Mouse (Mus musculus) midbrain, embryonic 15.5 days (tissue): ENCODE results near the gene Fbxo36. TPM values are rescaled to one million over a fixed set of nuclear protein-coding genes. Genes with fewer than 3 reads are reported as not detected.
A peak's percentile ranks its signal among the peaks of the same experiment; 100 is the strongest.

Experiments used
- ATAC-seq: fragments of 200-750 bp; cut with Nextera tagmentation; replicated peaks from 2 replicates; pipeline ENCODE4 v1.8.0; 2017; ENCODE audit warnings: moderate TSS enrichment
- H3K27ac ChIP-seq: fragments of 300-500 bp; sonication (generic); 2 replicates; pipeline ENCODE4 v1.5.1; 2015; ENCODE audit warnings: mild to moderate bottlenecking, inconsistent platforms
- H3K27me3 ChIP-seq: fragments of 300-500 bp; sonication (generic); replicated peaks from 2 replicates; pipeline ENCODE4 v1.6.1; 2015; ENCODE audit warnings: inconsistent platforms
- H3K36me3 ChIP-seq: fragments of 300-500 bp; sonication (generic); replicated peaks from 2 replicates; pipeline ENCODE4 v1.6.1; 2015; ENCODE audit warnings: inconsistent platforms
- H3K4me1 ChIP-seq: fragments of 300-500 bp; sonication (generic); 2 replicates; pipeline ENCODE4 v1.6.1; 2015; ENCODE audit warnings: inconsistent platforms
- H3K4me2 ChIP-seq: fragments of 300-500 bp; sonication (generic); 2 replicates; pipeline ENCODE4 v1.6.1; 2015; ENCODE audit warnings: inconsistent platforms, mild to moderate bottlenecking, moderate library complexity
- H3K4me3 ChIP-seq: fragments of 300-500 bp; sonication (generic); 2 replicates; pipeline ENCODE4 v1.5.1; 2015; ENCODE audit warnings: mild to moderate bottlenecking, inconsistent platforms
- H3K9ac ChIP-seq: fragments of 300-500 bp; sonication (generic); 2 replicates; pipeline ENCODE4 v1.6.1; 2015; ENCODE audit warnings: mild to moderate bottlenecking, inconsistent platforms
- H3K9me3 ChIP-seq: fragments of 300-500 bp; sonication (generic); 2 replicates; pipeline ENCODE4 v1.6.1; 2016; ENCODE audit warnings: inconsistent platforms
- WGBS: fragments of 180-500 bp; shearing (Covaris S2); methylation state at CpG from one replicate; pipeline ENCODE4 v1.1.7; 2015; ENCODE audit warnings: mixed read lengths; 5-methylcytosine and 5-hydroxymethylcytosine counted together
- polyA plus RNA-seq: library from polyadenylated mRNA; unstranded; fragments of >200 nt; fragmentation: Nextera tagmentation; extraction: Ambion mirVana; gene quantifications from 2 replicates; pipeline ENCODE4 v1.2.1, GENCODE M21; 2015

The Fbxo36 gene
- polyA plus RNA-seq, 1 experiment from 2014 or later, result 6.0 TPM

GRCm38 (mm10) chr1:84912571-84912970 is 72.9 kb downstream of the Fbxo36 start:
- Histone ChIP-seq H3K4me3 (no peak overlapping the region), H3K9me3 (no peaks in the 10 kb centered on the region), H3K4me2 (no peak overlapping the region), H3K27me3 (no peaks in the 10 kb centered on the region), H3K36me3 (peaks cover 16% of the 10 kb centered on the region), H3K27ac (no peak overlapping the region), H3K9ac (no peak overlapping the region), H3K4me1 (peaks cover 6% of the 10 kb centered on the region)
- ATAC-seq, result no peak
- 98% methylated on average over 11 of the region's 11 CpGs for WGBS

GRCm38 (mm10) chr1:84915010-84915409 is 75.4 kb downstream of the Fbxo36 start:
- ATAC-seq, result no peak
- Histone ChIP-seq H3K9me3 (no peaks in the 10 kb centered on the region), H3K4me2 (no peak overlapping the region), H3K27ac (no peak overlapping the region), H3K27me3 (no peaks in the 10 kb centered on the region), H3K4me3 (no peak overlapping the region), H3K36me3 (peaks cover 20% of the 10 kb centered on the region), H3K9ac (no peak overlapping the region), H3K4me1 (peaks cover 6% of the 10 kb centered on the region; the same call in 1 of the 2 replicates)
- WGBS, result 91% methylated on average over 4 of the region's 4 CpGs

DNA sequence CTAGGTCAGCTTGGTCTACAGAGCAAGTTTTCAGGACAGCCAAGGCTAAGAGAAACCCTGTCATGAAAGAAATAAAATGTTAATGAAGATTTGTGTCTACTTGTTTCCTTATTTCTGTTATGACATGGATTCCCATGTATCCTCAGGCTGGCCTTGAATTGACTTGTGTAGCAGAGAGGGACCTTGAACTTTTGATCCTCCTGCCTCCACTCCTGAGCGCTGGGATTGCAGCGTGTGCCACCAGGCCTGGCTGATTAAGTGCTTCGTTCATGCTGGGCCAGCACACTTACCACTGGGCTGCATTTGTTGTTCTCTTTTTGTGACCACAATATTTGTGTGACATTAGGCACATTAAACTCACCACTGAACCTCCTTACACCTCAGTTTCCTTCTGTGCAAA is 79.2 kb downstream of the Fbxo36 start:
- Histone ChIP-seq H3K4me1 (no peaks in the 10 kb centered on the region), H3K27me3 (no peaks in the 10 kb centered on the region), H3K36me3 (peaks cover 7% of the 10 kb centered on the region; the same call in 1 of the 2 replicates), H3K4me3 (no peak overlapping the region), H3K4me2 (no peak overlapping the region), H3K9me3 (no peaks in the 10 kb centered on the region), H3K9ac (no peak overlapping the region), H3K27ac (no peak overlapping the region)
- ATAC-seq, result no peak
- 90% methylated on average over 3 of the region's 3 CpGs for WGBS

GRCm38 (mm10) chr1:84923432-84923831 is 83.8 kb downstream of the Fbxo36 start:
- no peaks in the 10 kb centered on the region for H3K9me3 ChIP-seq
- no peak overlapping the region for H3K27ac ChIP-seq
- no peaks in the 10 kb centered on the region for H3K4me1 ChIP-seq
- whole genome bisulfite sequencing, result 87% methylated on average over 2 of the region's 2 CpGs
- no peak overlapping the region for H3K9ac ChIP-seq
- no peaks in the 10 kb centered on the region for H3K27me3 ChIP-seq
- no peak for ATAC-seq
- peaks cover 16% of the 10 kb centered on the region for H3K36me3 ChIP-seq
- H3K4me3 ChIP-seq, result no peak overlapping the region
- H3K4me2 ChIP-seq, result no peak overlapping the region

GRCm38 (mm10) chr1:84924134-84924533 is 84.5 kb downstream of the Fbxo36 start:
- Histone ChIP-seq H3K27ac (no peak overlapping the region), H3K4me3 (no peak overlapping the region), H3K9me3 (no peaks in the 10 kb centered on the region), H3K27me3 (no peaks in the 10 kb centered on the region), H3K4me1 (no peaks in the 10 kb centered on the region), H3K4me2 (no peak overlapping the region), H3K36me3 (peaks cover 15% of the 10 kb centered on the region), H3K9ac (no peak overlapping the region)
- 85% methylated on average over 6 of the region's 6 CpGs for WGBS
- no peak for ATAC-seq

GRCm38 (mm10) chr1:84925599-84925998 is 86.0 kb downstream of the Fbxo36 start:
- Histone ChIP-seq H3K27ac (no peak overlapping the region), H3K9me3 (no peaks in the 10 kb centered on the region), H3K4me1 (no peaks in the 10 kb centered on the region), H3K27me3 (no peaks in the 10 kb centered on the region), H3K36me3 (peaks cover 12% of the 10 kb centered on the region), H3K4me2 (no peak overlapping the region), H3K9ac (no peak overlapping the region), H3K4me3 (no peak overlapping the region)
- no peak for ATAC-seq
- 78% methylated on average over 9 of the region's 9 CpGs for WGBS

- Histone ChIP-seq H3K9ac (peak overlapping the region; percentile 80), H3K4me3 (peak overlapping the region; percentile 66), H3K4me2 (peak overlapping the region; percentile 54), H3K36me3 (peaks cover 3% of the 10 kb centered on the region), H3K27me3 (no peaks in the 10 kb centered on the region), H3K27ac (peak overlapping the region; percentile 92), H3K4me1 (peaks cover 19% of the 10 kb centered on the region), H3K9me3 (no peaks in the 10 kb centered on the region)
- 7% methylated on average over 22 of the region's 22 CpGs for WGBS
- peak; percentile 25 for ATAC-seq
These were observed 94.0 kb downstream of the Fbxo36 start for GRCm38 (mm10) chr1:84933472-84934150.

GRCm38 (mm10) chr1:84934151-84934502 is 94.5 kb downstream of the Fbxo36 start:
- no peaks in the 10 kb centered on the region for H3K9me3 ChIP-seq
- no peaks in the 10 kb centered on the region for H3K27me3 ChIP-seq
- H3K4me3 ChIP-seq, result peak overlapping the region; percentile 66
- H3K36me3 ChIP-seq, result peaks cover 1% of the 10 kb centered on the region
- H3K27ac ChIP-seq, result peak overlapping the region; percentile 92
- peak overlapping the region; percentile 54 for H3K4me2 ChIP-seq
- H3K4me1 ChIP-seq, result peaks cover 19% of the 10 kb centered on the region
- no peak for ATAC-seq
- WGBS, result 1% methylated on average over 12 of the region's 12 CpGs
- H3K9ac ChIP-seq, result peak overlapping the region; percentile 80

GRCm38 (mm10) chr1:84934503-84935333 is 95.1 kb downstream of the Fbxo36 start, which contains the start of gene Slc16a14:
Gene Slc16a14 (minus strand): TSS chr1:84935134.
- peak within 1 kb of the TSS; percentile 92 for H3K27ac ChIP-seq
- peak; percentile 89 for ATAC-seq
- WGBS, result under 1% methylated on average over 58 of the region's 59 CpGs
- peak within 1 kb of the TSS; percentile 66 for H3K4me3 ChIP-seq
- no peaks in the 10 kb centered on the region for H3K9me3 ChIP-seq
- H3K4me2 ChIP-seq, result peak within 1 kb of the TSS; percentile 54
- no peaks in the 10 kb centered on the region for H3K27me3 ChIP-seq
- H3K4me1 ChIP-seq, result peaks cover 19% of the 10 kb centered on the region
- H3K9ac ChIP-seq, result peak within 1 kb of the TSS; percentile 80
- H3K36me3 ChIP-seq, result no peaks in the 10 kb centered on the region

DNA sequence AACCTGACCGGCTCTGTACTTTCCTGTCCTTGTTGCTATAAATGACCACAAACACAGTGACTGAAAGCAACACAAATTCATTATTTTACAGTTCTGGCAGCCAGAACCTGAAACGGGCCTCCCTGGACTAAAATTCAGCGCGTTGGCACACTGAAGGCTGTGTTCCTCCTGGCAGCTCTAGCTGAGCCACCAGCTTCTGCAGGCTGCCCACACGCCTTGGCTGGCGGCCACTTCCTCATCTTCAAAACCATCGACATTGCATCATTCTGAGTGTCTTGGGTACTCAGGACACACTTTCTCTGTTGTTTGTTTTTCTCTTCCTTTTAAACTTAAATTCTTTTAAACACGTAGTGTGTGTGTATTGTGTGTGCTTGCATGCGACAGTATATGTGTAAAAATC is 96.0 kb downstream of the Fbxo36 start:
- H3K4me2 ChIP-seq, result peak overlapping the region; percentile 54
- no peaks in the 10 kb centered on the region for H3K27me3 ChIP-seq
- no peaks in the 10 kb centered on the region for H3K9me3 ChIP-seq
- 0 out of 2 replicates have a peak overlapping the region, but pooled peaks have one; percentile 80 for H3K9ac ChIP-seq
- H3K36me3 ChIP-seq, result no peaks in the 10 kb centered on the region
- WGBS, result 71% methylated on average over 9 of the region's 9 CpGs
- no peak for ATAC-seq
- peak overlapping the region; percentile 66 for H3K4me3 ChIP-seq
- H3K27ac ChIP-seq, result peak overlapping the region; percentile 92
- peaks cover 19% of the 10 kb centered on the region for H3K4me1 ChIP-seq

DNA sequence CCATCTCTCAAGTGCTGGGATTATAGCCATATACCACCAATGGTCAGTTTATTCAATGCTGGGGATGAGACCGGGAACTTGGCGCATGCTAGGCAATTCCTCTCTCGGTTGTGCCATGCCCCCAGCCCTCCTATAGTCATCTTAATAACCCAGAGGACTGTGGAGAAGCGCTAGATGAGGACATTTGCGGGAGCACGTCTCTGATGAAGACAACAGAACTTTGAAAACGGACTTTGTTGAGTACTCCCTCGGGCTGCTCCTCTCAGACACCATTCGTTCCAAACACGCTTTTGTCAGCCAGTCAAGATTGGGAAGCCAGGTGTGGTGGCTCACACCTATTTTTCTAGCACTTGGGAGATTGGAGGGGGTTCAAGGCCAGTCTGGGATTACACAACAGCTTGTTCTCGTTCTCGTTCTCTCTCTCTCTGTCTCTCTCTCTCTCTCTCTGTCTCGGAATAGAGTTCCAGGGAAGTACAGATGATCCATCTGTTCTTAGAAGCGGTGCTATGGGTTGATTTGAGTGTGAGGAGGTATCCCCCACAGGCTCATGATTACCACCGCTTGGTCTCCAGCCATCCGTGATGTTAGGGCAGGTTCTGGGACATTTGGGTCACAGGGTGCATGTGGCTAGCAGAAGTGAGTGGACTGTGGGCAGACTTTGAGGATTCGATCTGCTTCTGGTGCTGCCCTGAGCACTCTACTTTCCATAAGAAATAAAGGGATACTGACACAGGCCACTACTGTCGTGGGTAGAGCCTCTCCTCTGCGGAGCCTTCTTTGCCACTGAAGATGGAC is 97.3 kb downstream of the Fbxo36 start:
- Histone ChIP-seq H3K27ac (no peak overlapping the region), H3K9me3 (no peaks in the 10 kb centered on the region), H3K36me3 (no peaks in the 10 kb centered on the region), H3K27me3 (no peaks in the 10 kb centered on the region), H3K4me2 (no peak overlapping the region), H3K4me1 (peaks cover 19% of the 10 kb centered on the region), H3K4me3 (no peak overlapping the region), H3K9ac (no peak overlapping the region)
- ATAC-seq, result no peak
- 93% methylated on average over 19 of the region's 19 CpGs for WGBS

GRCm38 (mm10) chr1:84939466-84939865 is 99.8 kb downstream of the Fbxo36 start:
- no peak for ATAC-seq
- 88% methylated on average over 4 of the region's 4 CpGs for WGBS

More at GRCm38 (mm10) chr1:84939466-84939865, 99.8 kb downstream of the Fbxo36 start:
- Histone ChIP-seq H3K9ac (no peak overlapping the region), H3K27me3 (no peaks in the 10 kb centered on the region), H3K4me3 (no peak overlapping the region), H3K27ac (no peak overlapping the region), H3K4me2 (no peak overlapping the region), H3K36me3 (no peaks in the 10 kb centered on the region), H3K4me1 (peaks cover 6% of the 10 kb centered on the region), H3K9me3 (no peaks in the 10 kb centered on the region)
